Mouse (Mus musculus) adrenal gland, postnatal 4 days (tissue): ENCODE measurements around the gene Mllt3. TPM values are rescaled to one million over a fixed set of nuclear protein-coding genes. Genes with fewer than 3 reads are reported as not detected.

Experiments
- DNase-seq, 2 experiments: peaks; one replicate each; pipeline ENCODE4 v3.0.0; 2021 to 2022; ENCODE audit warnings: low spot score in 2 of 2, mixed read lengths in 2 of 2
- total RNA-seq, 2 experiments: library from RNA; stranded (reverse); gene quantifications; 2 replicates each; pipeline ENCODE4 v1.2.3; 2021

Mllt3 gene
- total RNA-seq, 2 experiments from 2014 or later: 21.9 to 25.9 TPM

GRCm38 (mm10) chr4:87830794-87831306 lies 202.3 kb downstream of the Mllt3 start:
- DNase-seq: no peak

- DNase-seq: no peak
Measured at GRCm38 (mm10) chr4:87829426-87830063, 203.6 kb downstream of the Mllt3 start.

- DNase-seq: no peak
Measured at GRCm38 (mm10) chr4:87826336-87826735, 206.8 kb downstream of the Mllt3 start.

GRCm38 (mm10) chr4:87823623-87824022 lies 209.5 kb downstream of the Mllt3 start:
- no peak for DNase-seq

GRCm38 (mm10) chr4:87823191-87823590 lies 210.0 kb downstream of the Mllt3 start:
- no peak for DNase-seq

GRCm38 (mm10) chr4:87820911-87821310 lies 212.3 kb downstream of the Mllt3 start:
- DNase-seq: no peak

GRCm38 (mm10) chr4:87819182-87819581 lies 214.0 kb downstream of the Mllt3 start:
- no peak for DNase-seq

GRCm38 (mm10) chr4:87818276-87818675 lies 214.9 kb downstream of the Mllt3 start:
- DNase-seq: no peak

GRCm38 (mm10) chr4:87815465-87816108 lies 217.6 kb downstream of the Mllt3 start:
- DNase-seq: no peak

- DNase-seq: no peak
Measured at GRCm38 (mm10) chr4:87811899-87812298, 221.3 kb downstream of the Mllt3 start.

- no peak for DNase-seq
Measured at GRCm38 (mm10) chr4:87806196-87806987, 226.8 kb downstream of the Mllt3 start.

GRCm38 (mm10) chr4:87804576-87804975 lies 228.6 kb downstream of the Mllt3 start:
- DNase-seq: no peak

- DNase-seq: no peak
Measured at GRCm38 (mm10) chr4:87803313-87803712, 229.9 kb downstream of the Mllt3 start.

GRCm38 (mm10) chr4:87802140-87802539 lies 231.0 kb downstream of the Mllt3 start:
- DNase-seq: no peak

GRCm38 (mm10) chr4:87801332-87801731 lies 231.8 kb downstream of the Mllt3 start:
- DNase-seq: no peak

- DNase-seq: no peak
Measured at GRCm38 (mm10) chr4:87800276-87800675, 232.9 kb downstream of the Mllt3 start.

GRCm38 (mm10) chr4:87799418-87799817 lies 233.7 kb downstream of the Mllt3 start:
- no peak for DNase-seq

- DNase-seq: no peak
Measured at GRCm38 (mm10) chr4:87795261-87795660, 237.9 kb downstream of the Mllt3 start.

- DNase-seq: no peak
Measured at GRCm38 (mm10) chr4:87794216-87794615, 238.9 kb downstream of the Mllt3 start.

GRCm38 (mm10) chr4:87792511-87792910 lies 240.7 kb downstream of the Mllt3 start:
- DNase-seq: no peak

GRCm38 (mm10) chr4:87789446-87789845 lies 243.7 kb downstream of the Mllt3 start:
- DNase-seq: no peak

- DNase-seq: peak in 1 of 2 experiments; percentile 26
Measured at GRCm38 (mm10) chr4:87788691-87789090, 244.5 kb downstream of the Mllt3 start.
